Mouse (Mus musculus) CD8-positive naive resting alpha-beta T cell, adult 2 months (primary cell): ENCODE measurements at regions not wholly inside any gene's neighbourhood (a gene's known extent, or its start where the extent isn't known, plus 50 kb on each side); places are given as distances from the start of the nearest gene placed in this dataset.

Experiments
- DNase-seq, 2 experiments: peaks; one replicate each; pipeline ENCODE4 v3.0.0; 2022; ENCODE audit warnings: low read depth in 2 of 2, low spot score in 2 of 2

GRCm38 (mm10) chr1:137033679-137034078 is 73.4 kb upstream of the Nr5a2 start:
- no peak for DNase-seq

GRCm38 (mm10) chr1:137023706-137024105 is 63.5 kb upstream of the Nr5a2 start:
- no peak for DNase-seq

DNA sequence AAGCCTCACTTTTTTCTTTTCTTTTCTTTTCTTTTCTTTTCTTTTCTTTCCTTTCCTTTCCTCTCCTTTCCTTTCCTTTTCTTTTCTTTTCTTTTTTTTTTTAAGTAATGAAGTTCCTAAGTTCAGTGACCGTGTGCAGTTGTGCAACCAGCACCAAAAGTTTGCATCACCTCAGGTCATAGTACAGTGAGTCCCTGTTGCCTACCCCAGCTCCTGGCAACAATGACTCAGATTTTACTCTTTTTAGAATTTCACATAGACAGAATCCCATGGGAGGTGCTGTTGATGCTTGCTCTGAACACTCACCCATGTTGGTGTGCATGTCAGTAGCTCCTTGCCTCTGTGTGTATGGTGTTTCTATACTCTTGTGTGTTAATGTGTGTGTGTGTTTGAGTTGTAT is 60.3 kb upstream of the Nr5a2 start:
- DNase-seq = no peak

GRCm38 (mm10) chr1:137017642-137018041 is 57.4 kb upstream of the Nr5a2 start:
- no peak for DNase-seq

- DNase-seq = no peak
Measured at GRCm38 (mm10) chr1:137010240-137010926, 50.1 kb upstream of the Nr5a2 start.
